Mouse (Mus musculus): Measurements from ENCODE around the gene Arhgef28. TPM values are rescaled to one million over a fixed set of nuclear protein-coding genes. Genes with fewer than 3 reads are reported as not detected.

The Arhgef28 gene
- polyA plus RNA-seq, 1 experiment from 2014 or later, result 19.9 TPM

DNA sequence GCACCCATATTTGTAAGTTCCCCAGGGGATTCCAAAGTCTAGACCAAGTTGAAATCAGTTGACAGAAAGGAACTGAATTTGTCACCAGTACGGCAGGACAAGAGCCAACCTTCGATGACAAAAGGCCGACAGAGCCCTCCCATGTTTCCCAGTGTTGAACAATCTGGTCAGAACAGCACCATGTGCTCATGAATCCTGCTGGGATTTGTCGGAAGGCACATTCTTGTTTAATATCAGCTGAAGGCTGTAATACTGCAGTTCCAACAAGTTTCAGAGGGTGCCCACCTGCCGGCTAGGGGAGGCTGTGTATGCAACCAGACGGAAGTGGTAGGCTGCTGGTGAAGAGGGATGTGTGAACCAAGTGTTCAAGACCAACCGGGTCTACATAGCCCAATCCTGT is 3.9 kb upstream of the Arhgef28 start:
- 88% methylated on average over 7 of the region's 7 CpGs for WGBS
- H3K4me2 ChIP-seq, result no peak overlapping the region

GRCm38 (mm10) chr13:98208842-98209241 is 2.6 kb upstream of the Arhgef28 start:
- 43% methylated on average over 9 of the region's 9 CpGs for WGBS
- no peak for ATAC-seq (ENCODE audit: low read depth)
- no peak overlapping the region for H3K4me3 ChIP-seq
- H3K4me2 ChIP-seq, result no peak overlapping the region
- H3K4me1 ChIP-seq (replicated peaks), result peaks cover 5% of the 10 kb centered on the region
- H3K27me3 ChIP-seq, result peaks cover 8% of the 10 kb centered on the region
- no peaks in the 10 kb centered on the region for H3K36me3 ChIP-seq
- H3K9ac ChIP-seq, result no peak overlapping the region
- no peaks in the 10 kb centered on the region for H3K9me3 ChIP-seq
- no peak overlapping the region for H3K27ac ChIP-seq (replicated peaks)

More for the DNA sequence above, 3.9 kb upstream of the Arhgef28 start:
- H3K4me3 ChIP-seq, result no peak overlapping the region
- H3K9ac ChIP-seq, result no peak overlapping the region
- H3K27ac ChIP-seq (replicated peaks), result no peak overlapping the region
- peaks cover 8% of the 10 kb centered on the region for H3K27me3 ChIP-seq
- no peaks in the 10 kb centered on the region for H3K36me3 ChIP-seq
- no peaks in the 10 kb centered on the region for H3K9me3 ChIP-seq
- no peak for ATAC-seq (ENCODE audit: low read depth)
- peaks cover 5% of the 10 kb centered on the region for H3K4me1 ChIP-seq (replicated peaks)

DNA sequence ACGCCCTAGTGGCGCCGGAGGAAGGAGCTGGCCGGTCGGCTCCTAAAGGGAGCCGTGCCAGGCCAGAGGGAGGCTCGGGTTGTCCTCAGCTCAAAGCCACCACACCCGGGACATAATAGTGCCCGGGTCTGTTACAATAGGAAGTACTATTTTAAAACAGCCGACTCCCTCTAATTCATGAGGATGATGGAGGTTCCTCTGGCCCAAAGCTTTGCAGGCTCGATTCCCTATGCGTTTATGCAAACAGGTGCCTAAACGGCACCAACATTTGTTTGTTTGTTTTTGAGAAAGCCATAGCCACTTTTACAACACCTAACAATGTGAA is 269 bp upstream of the Arhgef28 start:
- H3K36me3 ChIP-seq, result no peaks in the 10 kb centered on the region
- peak overlapping the region; percentile 79 for H3K9ac ChIP-seq
- peak overlapping the region; percentile 70 for H3K27ac ChIP-seq (replicated peaks)
- H3K4me2 ChIP-seq, result peak overlapping the region; percentile 97
- peaks cover 11% of the 10 kb centered on the region for H3K4me1 ChIP-seq (replicated peaks)
- H3K27me3 ChIP-seq, result peaks cover 8% of the 10 kb centered on the region
- WGBS, result 2% methylated on average over 13 of the region's 13 CpGs
- ATAC-seq (ENCODE audit: low read depth), result no peak
- no peaks in the 10 kb centered on the region for H3K9me3 ChIP-seq
- H3K4me3 ChIP-seq, result peak overlapping the region; percentile 62

DNA sequence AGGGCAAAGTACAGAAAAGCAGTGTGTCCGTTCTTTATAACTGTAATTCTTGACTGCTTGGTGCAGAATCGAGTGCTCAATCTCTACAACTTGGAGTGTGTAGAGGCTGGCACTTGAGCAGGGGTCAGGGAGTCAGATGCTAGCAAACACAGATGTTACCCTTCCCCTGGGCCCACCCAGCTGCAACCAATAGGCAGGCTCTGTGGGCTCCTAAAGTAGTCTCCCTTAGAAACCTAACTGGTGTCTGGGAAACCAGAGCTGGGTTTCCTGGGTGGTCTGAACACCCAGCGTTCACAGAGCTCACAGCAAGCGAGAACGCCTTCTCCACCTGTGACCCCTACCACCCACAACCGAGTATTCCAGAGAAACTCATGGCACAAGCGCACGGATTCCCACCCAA is 1.1 kb downstream of the Arhgef28 start:
- Histone ChIP-seq H3K27me3 (peaks cover 8% of the 10 kb centered on the region), H3K9ac (peak overlapping the region; percentile 79; the same call in 1 of the 2 replicates), H3K4me3 (peak overlapping the region; percentile 62), H3K27ac (replicated peaks) (no peak overlapping the region), H3K4me2 (peak overlapping the region; percentile 97), H3K36me3 (no peaks in the 10 kb centered on the region), H3K9me3 (no peaks in the 10 kb centered on the region), H3K4me1 (replicated peaks) (peaks cover 19% of the 10 kb centered on the region)
- peak; percentile 11; the same call in 1 of the 2 replicates for ATAC-seq (ENCODE audit: low read depth)
- 25% methylated on average over 8 of the region's 8 CpGs for WGBS

DNA sequence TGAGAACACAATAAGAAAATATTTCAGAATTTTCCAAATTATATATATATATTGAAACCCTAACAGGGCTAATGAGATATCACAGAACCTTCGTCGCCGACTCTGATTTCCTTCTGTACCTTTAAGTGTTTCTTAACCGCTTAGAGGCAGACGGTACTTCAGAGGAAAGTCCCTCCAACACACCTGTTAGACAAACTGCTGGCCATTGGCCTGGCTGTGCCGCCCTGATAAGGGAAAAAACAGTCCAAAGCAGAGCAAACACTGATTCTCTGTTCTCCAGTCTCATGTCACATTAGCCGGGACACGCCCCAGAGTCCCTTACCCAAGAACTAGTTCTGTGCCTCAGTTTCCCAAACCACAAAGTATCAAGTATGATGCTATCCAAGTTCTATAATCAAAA is 1.9 kb downstream of the Arhgef28 start:
- peaks cover 8% of the 10 kb centered on the region for H3K27me3 ChIP-seq
- WGBS, result 91% methylated on average over 8 of the region's 8 CpGs
- no peak overlapping the region for H3K4me3 ChIP-seq
- H3K9me3 ChIP-seq, result no peaks in the 10 kb centered on the region
- H3K9ac ChIP-seq, result no peak overlapping the region
- no peak overlapping the region for H3K4me2 ChIP-seq
- no peak for ATAC-seq (ENCODE audit: low read depth)
- H3K36me3 ChIP-seq, result no peaks in the 10 kb centered on the region
- no peak overlapping the region for H3K27ac ChIP-seq (replicated peaks)
- H3K4me1 ChIP-seq (replicated peaks), result peaks cover 19% of the 10 kb centered on the region

GRCm38 (mm10) chr13:98201436-98201835 is 4.8 kb downstream of the Arhgef28 start:
- H3K9ac ChIP-seq, result no peak overlapping the region
- WGBS, result 70% methylated on average over 9 of the region's 9 CpGs

DNA sequence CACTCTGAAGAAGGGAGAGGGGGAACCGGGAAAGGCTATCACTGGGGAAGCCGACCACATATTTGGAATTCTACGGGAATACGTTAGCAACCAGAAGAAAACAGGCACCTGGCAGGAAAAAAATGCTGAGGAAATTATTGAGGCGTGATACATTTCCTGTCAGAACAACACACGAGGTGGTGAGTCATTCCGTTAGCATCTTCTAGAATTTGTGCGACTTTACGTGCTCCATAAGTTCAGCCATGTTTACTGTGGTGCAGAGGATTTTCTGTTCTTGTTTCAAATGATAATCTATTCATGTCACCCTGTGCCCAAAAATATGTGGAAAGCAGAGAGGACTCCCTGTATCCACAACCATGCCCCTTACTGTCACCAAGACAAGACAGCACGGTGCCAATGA is 13.6 kb downstream of the Arhgef28 start:
- no peaks in the 10 kb centered on the region for H3K4me1 ChIP-seq (replicated peaks)
- H3K9me3 ChIP-seq, result no peaks in the 10 kb centered on the region
- no peak overlapping the region for H3K4me3 ChIP-seq
- no peak overlapping the region for H3K4me2 ChIP-seq
- no peaks in the 10 kb centered on the region for H3K36me3 ChIP-seq
- WGBS, result 81% methylated on average over 10 of the region's 10 CpGs
- H3K27ac ChIP-seq (replicated peaks), result no peak overlapping the region
- ATAC-seq (ENCODE audit: low read depth), result no peak
- no peaks in the 10 kb centered on the region for H3K27me3 ChIP-seq
- H3K9ac ChIP-seq, result no peak overlapping the region

More at GRCm38 (mm10) chr13:98201436-98201835, 4.8 kb downstream of the Arhgef28 start:
- Histone ChIP-seq H3K4me1 (replicated peaks) (peaks cover 19% of the 10 kb centered on the region), H3K4me3 (no peak overlapping the region), H3K27me3 (no peaks in the 10 kb centered on the region), H3K27ac (replicated peaks) (no peak overlapping the region), H3K9me3 (no peaks in the 10 kb centered on the region), H3K4me2 (no peak overlapping the region), H3K36me3 (no peaks in the 10 kb centered on the region)
- ATAC-seq (ENCODE audit: low read depth), result no peak

DNA sequence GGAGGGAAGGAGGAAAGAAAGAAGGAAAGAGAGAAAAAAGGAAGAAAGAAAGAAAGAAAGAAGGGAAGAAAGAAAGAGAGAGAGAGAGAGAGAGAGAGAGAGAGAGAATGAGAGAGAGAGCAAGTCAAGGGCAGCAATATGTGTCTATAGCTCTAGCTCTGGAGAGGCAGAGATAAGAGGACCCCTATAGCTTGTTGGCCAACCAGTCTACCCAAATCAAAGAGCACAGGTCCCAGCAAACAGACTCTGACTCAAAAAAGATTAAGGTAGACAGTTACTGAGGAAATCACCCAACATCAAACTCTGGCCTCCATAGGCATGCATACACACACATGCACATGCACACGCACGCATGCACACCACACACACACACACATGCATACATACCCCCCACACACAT is 17.7 kb downstream of the Arhgef28 start:
- Histone ChIP-seq H3K4me3 (no peak overlapping the region), H3K4me2 (no peak overlapping the region), H3K36me3 (no peaks in the 10 kb centered on the region), H3K27me3 (no peaks in the 10 kb centered on the region), H3K9me3 (no peaks in the 10 kb centered on the region), H3K4me1 (replicated peaks) (0 out of 2 replicates have a peak, but pooled peaks cover 10% of the 10 kb centered on the region), H3K9ac (no peak overlapping the region), H3K27ac (replicated peaks) (no peak overlapping the region)
- 100% methylated on average over 2 of the region's 2 CpGs for WGBS
- ATAC-seq (ENCODE audit: low read depth), result no peak

DNA sequence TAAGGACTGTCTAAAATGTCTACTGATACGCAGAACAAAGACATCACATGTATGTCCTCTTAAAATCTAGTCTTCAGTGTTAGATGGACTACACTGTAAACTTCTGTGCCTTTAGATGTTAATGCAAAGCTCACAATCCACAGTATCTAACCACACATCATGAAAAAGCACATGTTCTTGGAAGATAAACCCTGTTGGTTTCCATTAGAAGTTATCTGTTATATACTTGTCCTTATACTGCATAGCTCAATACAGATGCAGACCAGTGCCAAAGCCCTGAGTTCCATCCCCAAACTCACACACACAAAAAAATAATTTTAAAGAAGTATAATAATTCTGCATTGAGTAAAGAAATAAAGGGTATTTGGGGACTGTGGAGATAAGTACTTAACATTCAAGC is 18.3 kb downstream of the Arhgef28 start:
- 95% methylated on average over 1 of the region's 1 CpGs for WGBS
- Histone ChIP-seq H3K4me1 (replicated peaks) (0 out of 2 replicates have a peak, but pooled peaks cover 10% of the 10 kb centered on the region), H3K27ac (replicated peaks) (no peak overlapping the region), H3K4me3 (no peak overlapping the region), H3K9ac (no peak overlapping the region), H3K36me3 (no peaks in the 10 kb centered on the region), H3K4me2 (no peak overlapping the region), H3K9me3 (no peaks in the 10 kb centered on the region), H3K27me3 (no peaks in the 10 kb centered on the region)
- no peak for ATAC-seq (ENCODE audit: low read depth)

- 48% methylated on average over 5 of the region's 5 CpGs for WGBS
- Histone ChIP-seq H3K4me1 (replicated peaks) (0 out of 2 replicates have a peak, but pooled peaks cover 10% of the 10 kb centered on the region), H3K27me3 (no peaks in the 10 kb centered on the region), H3K9ac (no peak overlapping the region), H3K27ac (replicated peaks) (no peak overlapping the region), H3K4me2 (no peak overlapping the region), H3K4me3 (no peak overlapping the region), H3K9me3 (no peaks in the 10 kb centered on the region), H3K36me3 (no peaks in the 10 kb centered on the region)
- ATAC-seq (ENCODE audit: low read depth), result no peak
Measured at GRCm38 (mm10) chr13:98186179-98186578, 20.1 kb downstream of the Arhgef28 start.

GRCm38 (mm10) chr13:98184632-98185031 is 21.6 kb downstream of the Arhgef28 start:
- Histone ChIP-seq H3K4me3 (no peak overlapping the region), H3K27me3 (no peaks in the 10 kb centered on the region), H3K36me3 (no peaks in the 10 kb centered on the region), H3K27ac (replicated peaks) (no peak overlapping the region), H3K4me1 (replicated peaks) (0 out of 2 replicates have a peak, but pooled peaks cover 10% of the 10 kb centered on the region), H3K4me2 (no peak overlapping the region), H3K9me3 (no peaks in the 10 kb centered on the region), H3K9ac (no peak overlapping the region)
- no peak for ATAC-seq (ENCODE audit: low read depth)
- 39% methylated on average over 3 of the region's 3 CpGs for WGBS

GRCm38 (mm10) chr13:98183157-98183878 is 22.9 kb downstream of the Arhgef28 start:
- Histone ChIP-seq H3K4me1 (replicated peaks) (0 out of 2 replicates have a peak, but pooled peaks cover 10% of the 10 kb centered on the region), H3K4me2 (no peak overlapping the region), H3K36me3 (no peaks in the 10 kb centered on the region), H3K4me3 (no peak overlapping the region), H3K9me3 (no peaks in the 10 kb centered on the region), H3K9ac (no peak overlapping the region), H3K27me3 (no peaks in the 10 kb centered on the region), H3K27ac (replicated peaks) (no peak overlapping the region)
- ATAC-seq (ENCODE audit: low read depth), result no peak
- WGBS, result 87% methylated on average over 21 of the region's 21 CpGs

GRCm38 (mm10) chr13:98182330-98182729 is 23.9 kb downstream of the Arhgef28 start:
- no peaks in the 10 kb centered on the region for H3K27me3 ChIP-seq
- H3K9ac ChIP-seq, result no peak overlapping the region
- no peak overlapping the region for H3K4me2 ChIP-seq
- H3K27ac ChIP-seq (replicated peaks), result no peak overlapping the region
- no peaks in the 10 kb centered on the region for H3K9me3 ChIP-seq
- no peak for ATAC-seq (ENCODE audit: low read depth)
- 0 out of 2 replicates have a peak, but pooled peaks cover 10% of the 10 kb centered on the region for H3K4me1 ChIP-seq (replicated peaks)
- 93% methylated on average over 11 of the region's 11 CpGs for WGBS
- no peaks in the 10 kb centered on the region for H3K36me3 ChIP-seq
- no peak overlapping the region for H3K4me3 ChIP-seq
